ENCODE assay signal across 10 mouse cellular contexts in the genomic region with DNA sequence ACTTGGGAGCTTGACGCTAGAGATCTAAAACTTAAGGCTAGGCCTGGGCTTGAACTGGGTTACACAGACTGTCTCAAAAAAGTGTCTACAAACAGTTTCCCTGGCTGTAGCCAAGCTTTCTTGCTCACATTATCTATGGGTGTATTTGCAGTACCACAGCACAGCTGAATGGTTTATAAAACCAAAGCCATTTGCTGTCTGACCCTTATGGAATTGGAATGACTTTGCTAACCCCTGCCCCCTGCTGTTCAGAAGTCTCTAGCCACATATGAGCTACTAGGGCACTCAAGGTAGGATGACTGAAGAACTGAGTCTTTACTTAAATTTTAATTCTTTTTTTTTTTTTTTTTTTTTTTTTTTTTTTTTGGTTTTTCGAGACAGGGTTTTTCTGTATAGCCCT. TPM values are rescaled to one million over a fixed set of nuclear protein-coding genes. Genes with fewer than 3 reads are reported as not detected.
DNase-seq lines count a peak whose midpoint lies in the region; ATAC-seq and TF ChIP-seq lines count a peak whose summit lies in the region.
"Had no signal": no experiment of that assay in that cellular context is flagged by ENCODE, and none has a peak within 500 bp of the region (broad histone marks: within the 10 kb centered on the region; RNA-seq: fewer than 3 reads in every experiment).

No protein-coding gene starts in this region.

- no peak overlapping the region for H3K4me3 ChIP-seq in intestine, postnatal 0 days (ENCODE audit: low read depth, low read length)
- no peak overlapping the region for H3K4me3 ChIP-seq in intestine, embryonic 15.5 days (replicated peaks)
- H3K4me3 ChIP-seq: lung, embryonic 15.5 days; stomach, embryonic 15.5 days had no signal

- no peaks in the 10 kb centered on the region for H3K27me3 ChIP-seq in intestine, postnatal 0 days (replicated peaks; ENCODE audit: control insufficient read depth, insufficient read depth, low read length)
- H3K27me3 ChIP-seq in intestine, embryonic 15.5 days (replicated peaks): no peaks in the 10 kb centered on the region
- H3K27me3 ChIP-seq: lung, embryonic 15.5 days; stomach, embryonic 15.5 days had no signal

- intact Hi-C loops in left cerebral cortex, postnatal 36 days (cut with DNase I): loop anchor here (5.0 kb wide), 3 partner anchors 42 to 132 kb away; no protein-coding TSS in a partner anchor

- TF ChIP-seq CTCF in intestine, postnatal 0 days (IDR thresholded peaks at IDR 0.05; ENCODE audit: low read depth): peak; percentile 73

- H3K4me1 ChIP-seq in intestine, postnatal 0 days (replicated peaks; ENCODE audit: control insufficient read depth, insufficient read depth, low read length): peaks cover 5% of the 10 kb centered on the region; the same call in 1 of the 2 replicates
- peaks cover 19% of the 10 kb centered on the region for H3K4me1 ChIP-seq in intestine, embryonic 15.5 days (replicated peaks)

- no peak overlapping the region for H3K9ac ChIP-seq in intestine, postnatal 0 days (ENCODE audit: low read depth, low read length)
- H3K9ac ChIP-seq in intestine, embryonic 15.5 days: no peak overlapping the region
- H3K9ac ChIP-seq: lung, embryonic 15.5 days; stomach, embryonic 15.5 days had no signal

- no peak overlapping the region for H3K4me2 ChIP-seq in intestine, postnatal 0 days (replicated peaks; ENCODE audit: low read depth)
- H3K4me2 ChIP-seq in intestine, embryonic 15.5 days (replicated peaks): no peak overlapping the region
- H3K4me2 ChIP-seq: stomach, embryonic 15.5 days had no signal

- WGBS in intestine, postnatal 0 days: 84% methylated on average over 1 of the region's 2 CpGs
- WGBS in intestine, embryonic 15.5 days: 72% methylated on average over 2 of the region's 2 CpGs

- H3K36me3 ChIP-seq in intestine, postnatal 0 days (ENCODE audit: control insufficient read depth, insufficient read depth): no peaks in the 10 kb centered on the region
- H3K36me3 ChIP-seq in intestine, embryonic 15.5 days: no peaks in the 10 kb centered on the region
- H3K36me3 ChIP-seq: lung, embryonic 15.5 days; stomach, embryonic 15.5 days had no signal

- H3K27ac ChIP-seq in intestine, postnatal 0 days (ENCODE audit: low read depth, low read length): no peak overlapping the region
- no peak overlapping the region for H3K27ac ChIP-seq in intestine, embryonic 15.5 days
- H3K27ac ChIP-seq: lung, embryonic 15.5 days; stomach, embryonic 15.5 days had no signal

- ATAC-seq in intestine, postnatal 0 days: no peak
- ATAC-seq in intestine, embryonic 15.5 days: no peak

- peak; percentile 58 for DNase-seq in ES-CJ7 (ENCODE audit: low read depth, low spot score)
- DNase-seq in embryo, embryonic 11 days: peak; percentile 72
- peak; percentile 62 to 71 for DNase-seq in kidney, postnatal 4 days
- DNase-seq in skeletal muscle tissue, adult 2 months (ENCODE audit: low read depth, low spot score): peak; percentile 36
- DNase-seq in left cerebral cortex, postnatal 36 days (ENCODE audit: low spot score in 2 of 2): no peak
- DNase-seq in frontal cortex, postnatal 25 days (ENCODE audit: low spot score in 2 of 2): no peak

- no peaks in the 10 kb centered on the region for H3K9me3 ChIP-seq in intestine, postnatal 0 days (ENCODE audit: control insufficient read depth)
- H3K9me3 ChIP-seq in intestine, embryonic 15.5 days: no peaks in the 10 kb centered on the region
- H3K9me3 ChIP-seq: lung, embryonic 15.5 days; stomach, embryonic 15.5 days had no signal

RNA-seq across cellular contexts. Expression of a gene that starts 2.0 kb away (rescaled TPM):
- 3.1 and 3.7 TPM in 2 replicates for polyA plus RNA-seq in intestine, postnatal 0 days (2015; fragmentation: Nextera tagmentation; extraction: Ambion mirVana)
- 5.6 TPM in 2 replicates for polyA plus RNA-seq in intestine, embryonic 15.5 days (2015; fragmentation: Nextera tagmentation; extraction: Ambion mirVana)
- total RNA-seq in left cerebral cortex, postnatal 36 days (2021): 10 to 100 TPM; 45.2 to 53.4 TPM

Comparison
In these comparisons a context has a peak if more than half of its experiments do, and no peak if none do; other contexts are left out.
1. DNase-seq: peak in ES-CJ7 (single experiment), embryo, embryonic 11 days (single experiment), kidney, postnatal 4 days (2 of 2) and skeletal muscle tissue, adult 2 months (single experiment); none in left cerebral cortex, postnatal 36 days (0 of 2) and frontal cortex, postnatal 25 days (0 of 2).